In the genomic region with DNA sequence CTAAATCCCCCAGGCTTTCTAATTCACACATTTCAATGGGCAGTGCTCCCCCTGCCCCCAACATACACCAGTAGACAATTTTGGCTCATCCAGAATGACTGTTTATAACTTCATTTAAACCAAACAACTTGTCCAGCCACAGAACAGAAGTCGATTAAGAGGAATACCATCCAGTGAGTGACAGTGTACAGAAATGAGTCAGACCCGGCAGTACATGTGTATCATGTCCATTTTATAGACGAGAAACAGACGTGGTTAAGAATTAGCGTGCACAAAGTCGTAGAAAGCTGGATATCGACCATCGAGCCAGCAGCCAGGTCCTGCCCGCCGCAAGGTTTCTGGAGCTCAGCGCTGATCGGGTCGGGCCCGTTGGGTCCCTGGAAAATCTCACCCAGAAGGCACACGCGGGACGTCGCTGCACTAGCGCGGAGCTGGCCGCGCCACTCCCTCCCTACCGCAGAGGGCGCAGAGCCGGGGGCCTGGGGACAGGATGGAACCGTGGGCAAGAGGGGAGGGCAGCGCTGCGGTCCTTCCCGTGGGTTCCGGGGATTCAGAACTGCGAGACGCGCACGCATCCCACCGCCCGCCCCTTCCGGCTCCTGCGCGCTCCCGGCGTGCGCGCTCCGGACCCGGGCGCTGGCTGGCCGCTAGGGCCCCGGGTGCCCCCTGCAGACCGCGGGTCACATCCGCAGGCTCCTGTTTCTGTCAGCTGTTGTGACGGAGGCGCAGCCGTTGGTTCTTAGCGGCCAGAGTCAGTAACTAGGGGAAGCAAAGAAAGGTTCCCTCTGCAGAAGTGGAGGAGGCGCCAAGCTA, we compare ENCODE assay signal across 8 mouse cellular contexts. TPM values are rescaled to one million over a fixed set of nuclear protein-coding genes. Genes with fewer than 3 reads are reported as not detected.
DNase-seq lines count a peak whose midpoint lies in the region; ATAC-seq lines count a peak whose summit lies in the region.

A gene (minus strand): TSS at position 552 of the 813 bp plus-strand sequence.

- peak; percentile 98 for DNase-seq in NIH3T3 (ENCODE audit: low read depth)
- peak; percentile 96 to 97 for DNase-seq in cerebellum, postnatal 10 days
- DNase-seq in frontal cortex, postnatal 14 days (ENCODE audit: low spot score in 2 of 2) = peak; percentile 85
- peak; percentile 77 to 83 for DNase-seq in layer of hippocampus, postnatal 25 days (ENCODE audit: extremely low spot score in 1 of 2, low spot score in 1 of 2)
- DNase-seq in lung, postnatal 25 days (ENCODE audit: low spot score) = peak; percentile 94
- peak; percentile 96 for DNase-seq in retina, embryonic 14.5 days (ENCODE audit: low spot score)
- DNase-seq in thymus, postnatal 4 days = peak; percentile 96

- peak within 1 kb of the TSS; percentile 71 for H3K4me2 ChIP-seq in hindbrain, embryonic 13.5 days

- peaks cover 29% of the 10 kb centered on the region for H3K4me1 ChIP-seq in hindbrain, embryonic 13.5 days (replicated peaks)

- peak within 1 kb of the TSS; percentile 83 for H3K9ac ChIP-seq in hindbrain, embryonic 13.5 days

- H3K27ac ChIP-seq in hindbrain, embryonic 13.5 days = peak within 1 kb of the TSS; percentile 90

- H3K27me3 ChIP-seq in hindbrain, embryonic 13.5 days = no peaks in the 10 kb centered on the region

- WGBS in hindbrain, embryonic 13.5 days = under 1% methylated on average over 54 of the region's 56 CpGs

- ATAC-seq in hindbrain, embryonic 13.5 days (ENCODE audit: low FRiP score) = peak; percentile 92

- H3K4me3 ChIP-seq in hindbrain, embryonic 13.5 days = peak within 1 kb of the TSS; percentile 60

- no peaks in the 10 kb centered on the region for H3K9me3 ChIP-seq in hindbrain, embryonic 13.5 days

- peaks cover 21% of the 10 kb centered on the region for H3K36me3 ChIP-seq in hindbrain, embryonic 13.5 days

RNA-seq across cellular contexts. Expression of the gene that starts here (rescaled TPM):
- 10.1 and 11.2 TPM in 2 replicates for polyA plus RNA-seq in hindbrain, embryonic 13.5 days (2015; fragmentation: Nextera tagmentation; extraction: Ambion mirVana)
- 1 to 10 TPM; 4.8 TPM for total RNA-seq in layer of hippocampus, postnatal 25 days (2021)

Comparison
In these comparisons a context has a peak if more than half of its experiments do, and no peak if none do; other contexts are left out.
1. Peak in every context shown above with its lines: DNase-seq, ATAC-seq, H3K4me3 ChIP-seq and H3K27ac ChIP-seq.